Mouse (Mus musculus) urinary bladder, postnatal 36 days (tissue): ENCODE measurements around the gene Gm45717.

Source experiments
- DNase-seq, 2 experiments: peaks; one replicate each; pipeline ENCODE4 v3.0.0; 2022; ENCODE audit warnings: low spot score in 2 of 2, mixed read lengths in 1 of 2

Gene Gm45717

DNA sequence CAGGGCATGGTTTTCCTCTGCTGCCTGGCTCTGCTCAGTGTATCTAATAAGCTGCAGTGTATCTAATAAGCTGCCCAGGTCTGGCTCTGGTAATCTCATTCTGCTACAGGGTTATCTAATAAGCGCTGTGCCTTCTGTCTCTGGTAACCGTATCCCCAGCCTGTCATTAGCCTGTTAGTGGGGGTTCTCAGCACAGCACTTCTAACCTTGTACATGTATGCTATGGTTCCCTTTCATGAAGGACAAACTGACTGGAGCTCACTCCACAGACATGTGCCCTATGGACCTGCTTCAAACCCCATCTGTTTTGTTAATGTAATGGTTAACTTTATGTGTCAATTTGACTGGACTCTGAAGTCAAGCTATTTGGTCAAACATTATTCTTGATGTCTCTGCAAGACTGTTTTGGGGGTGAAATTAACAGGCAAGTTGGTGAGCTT is 50.1 kb downstream of the Gm45717 start:
- DNase-seq: no peak

DNA sequence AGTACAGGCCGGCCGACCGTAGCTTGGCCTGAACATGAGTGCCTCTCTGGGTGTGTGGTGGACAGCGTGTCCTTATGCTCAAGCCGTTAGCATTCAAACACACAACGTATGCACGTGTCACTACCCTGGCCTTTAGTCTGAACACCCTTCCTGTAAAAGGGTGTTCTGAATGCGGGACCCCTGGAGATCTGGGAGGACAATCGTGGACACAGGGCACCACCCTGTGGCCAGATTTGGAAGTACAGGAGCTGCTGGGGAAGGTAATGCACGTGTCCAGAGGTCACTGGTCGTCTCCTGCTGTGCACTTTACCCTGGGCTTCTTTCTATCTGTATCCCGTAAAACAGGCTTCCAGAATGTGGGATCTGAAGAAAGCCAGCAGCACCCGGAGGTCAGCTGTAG is 52.5 kb downstream of the Gm45717 start:
- peak; percentile 66 to 76 for DNase-seq

GRCm38 (mm10) chr7:140902036-140902875 is 53.5 kb downstream of the Gm45717 start:
- DNase-seq: peak in 1 of 2 experiments; percentile 44

DNA sequence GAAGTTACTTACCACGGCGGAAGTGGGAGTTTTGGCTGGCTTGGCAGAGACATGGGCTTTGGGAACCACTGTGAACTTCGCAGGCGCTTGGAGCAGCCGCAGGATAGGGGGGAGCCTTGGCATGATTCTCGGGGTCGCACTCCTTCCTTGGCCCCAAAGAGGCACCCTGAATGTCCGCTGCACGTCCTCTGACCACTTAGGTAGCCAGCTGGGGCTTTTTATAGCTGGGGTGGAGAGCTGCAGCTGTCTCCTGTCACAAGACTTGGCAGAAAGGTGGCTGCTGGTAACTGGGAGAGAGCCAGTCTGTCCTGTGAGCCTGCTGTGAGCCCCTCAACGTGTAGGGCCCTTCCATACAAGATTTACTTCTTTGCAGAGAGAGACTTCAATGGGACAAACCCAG is 55.5 kb downstream of the Gm45717 start, which contains the start of gene Cox8b:
Cox8b (minus strand) TSS at position 227 of the 400 bp plus-strand sequence.
- no peak for DNase-seq
